Mouse (Mus musculus): ENCODE measurements around the gene Prkce.
A peak's percentile ranks its signal among the peaks of the same experiment; 100 is the strongest.

Gene Prkce

GRCm38 (mm10) chr17:86303401-86304243, 136.0 kb downstream of the Prkce start:
- no peak for DNase-seq

- peak; percentile 43 for DNase-seq
These were observed 137.5 kb downstream of the Prkce start for GRCm38 (mm10) chr17:86304923-86305630.

DNA sequence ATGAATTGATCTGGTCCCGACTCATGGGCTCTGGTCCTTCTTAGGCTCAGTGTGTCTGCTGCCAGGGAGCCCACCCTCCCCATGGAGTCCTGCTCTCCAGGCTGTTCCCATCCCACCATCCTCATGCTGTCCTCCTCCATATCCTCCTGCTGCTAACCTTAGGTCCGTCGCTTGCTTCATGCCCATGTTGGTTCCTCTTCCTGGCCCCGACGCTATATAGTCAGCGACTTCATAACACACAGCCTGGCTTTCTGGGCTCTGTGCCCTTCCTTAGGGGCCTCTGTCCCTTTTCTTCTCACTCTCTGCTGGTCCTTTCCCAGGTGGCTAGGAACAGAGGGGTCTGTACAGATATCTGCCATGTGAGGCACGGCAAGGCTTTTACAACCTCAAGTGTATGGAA, 138.6 kb downstream of the Prkce start:
- no peak for DNase-seq

DNA sequence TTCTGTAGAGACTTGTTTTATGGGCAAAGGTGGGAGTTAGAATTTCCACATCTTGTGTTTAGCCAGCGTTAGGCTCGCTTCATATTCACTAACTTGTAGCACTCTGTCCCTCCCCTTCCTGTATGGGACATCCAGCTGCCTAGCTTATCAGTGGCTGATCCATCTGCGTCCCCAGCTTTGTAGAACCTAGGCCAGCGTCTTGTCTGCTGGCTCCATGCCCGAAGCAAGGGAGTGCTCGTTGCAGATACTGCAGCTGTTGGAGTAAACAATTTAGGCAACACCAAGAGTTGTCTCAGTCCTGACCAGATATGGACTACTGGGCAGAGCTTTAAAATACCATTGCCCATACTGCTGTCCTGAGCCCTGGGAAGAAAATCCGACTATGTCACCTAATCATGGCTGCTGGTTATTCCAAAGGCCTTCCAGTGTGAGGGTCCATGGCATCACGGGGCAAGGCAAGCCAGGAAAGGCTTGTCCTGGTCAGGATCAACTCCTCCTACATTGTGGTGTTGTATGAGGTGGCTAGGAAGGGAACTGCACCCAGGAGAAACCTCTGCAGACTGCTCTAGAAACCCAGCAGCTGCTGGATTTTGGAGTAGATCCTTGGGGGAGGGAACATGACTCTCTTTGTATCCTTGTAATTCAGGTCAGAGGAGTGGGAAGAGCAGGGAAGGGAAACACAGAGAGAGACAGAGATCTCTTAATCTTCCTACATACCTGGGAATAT, 146.0 kb downstream of the Prkce start:
- no peak for DNase-seq

GRCm38 (mm10) chr17:86315874-86316273, 148.3 kb downstream of the Prkce start:
- no peak for DNase-seq

- no peak for DNase-seq
These were observed 149.2 kb downstream of the Prkce start for GRCm38 (mm10) chr17:86316771-86317170.

GRCm38 (mm10) chr17:86317197-86317596, 149.6 kb downstream of the Prkce start:
- no peak for DNase-seq

DNA sequence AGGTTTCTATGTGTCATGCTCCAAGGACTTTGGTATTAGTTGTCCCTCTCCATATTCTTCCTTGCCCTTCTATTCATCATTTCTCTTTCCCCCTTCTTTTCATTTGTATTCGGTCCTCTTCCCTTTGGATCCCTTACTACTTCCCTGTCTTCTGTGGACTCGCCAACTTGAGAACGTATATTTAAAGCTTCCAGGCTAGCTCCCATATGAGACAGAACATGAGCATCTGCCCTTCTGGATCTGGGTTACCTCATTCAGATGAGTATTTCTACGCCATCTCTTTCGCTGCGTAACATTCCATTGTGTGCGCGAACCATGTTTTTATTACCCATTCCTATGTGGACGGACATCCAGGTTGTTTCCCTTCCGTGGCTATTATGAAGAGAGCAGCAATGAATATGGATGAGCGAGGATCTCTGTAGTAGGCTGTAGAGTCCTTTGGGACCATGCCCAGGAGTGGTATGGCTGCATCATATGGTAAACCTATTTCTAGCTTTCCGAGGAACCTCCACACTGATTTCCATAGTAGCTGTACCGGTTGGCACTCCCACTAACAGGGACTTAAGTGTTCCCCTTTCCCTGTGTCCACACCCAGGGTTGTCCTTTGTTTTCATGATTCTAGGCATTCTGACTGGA, 152.5 kb downstream of the Prkce start:
- no peak for DNase-seq

DNA sequence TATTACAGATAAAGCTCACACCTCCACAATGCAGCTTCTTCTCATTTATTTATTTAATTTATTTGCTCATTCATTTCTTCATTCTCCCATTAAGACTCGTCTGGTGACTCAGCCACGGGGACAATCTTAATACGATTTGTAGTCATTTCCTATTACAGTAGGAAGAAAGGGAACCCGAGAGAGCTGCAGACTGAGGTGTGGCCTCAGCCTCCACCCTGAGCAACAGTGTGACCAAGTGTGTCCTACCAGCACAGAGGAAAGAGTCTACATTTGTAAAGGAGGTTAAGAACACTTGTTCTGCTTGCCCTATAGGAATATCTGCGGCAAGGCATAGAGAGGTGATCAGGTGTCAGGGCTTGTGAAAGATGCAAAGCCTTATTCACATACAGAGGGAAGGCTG, 155.3 kb downstream of the Prkce start:
- no peak for DNase-seq

- no peak for DNase-seq
These were observed 155.7 kb downstream of the Prkce start for GRCm38 (mm10) chr17:86323310-86323709.

- DNase-seq: peak; percentile 39
These were observed 156.5 kb downstream of the Prkce start for GRCm38 (mm10) chr17:86323909-86324686.

DNA sequence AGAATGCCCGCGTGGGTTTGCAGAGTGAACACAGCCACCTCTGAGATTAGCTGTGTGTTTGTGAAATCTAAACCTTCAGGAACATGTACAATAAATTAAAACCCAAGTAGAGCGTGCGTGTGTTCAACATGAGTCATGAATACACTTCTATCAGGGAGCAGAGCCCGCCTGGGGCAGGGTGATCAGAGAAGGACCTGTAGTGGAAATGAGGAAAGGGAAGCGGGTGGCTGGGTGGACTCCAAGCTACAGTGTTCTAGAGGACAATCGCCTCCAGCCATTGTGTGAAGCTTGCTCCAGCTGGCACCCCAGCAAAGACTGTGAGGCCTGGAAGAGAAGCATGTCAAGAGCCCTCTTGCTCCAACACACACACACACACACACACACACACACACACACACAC, 157.2 kb downstream of the Prkce start:
- no peak for DNase-seq

GRCm38 (mm10) chr17:86325317-86325716, 157.7 kb downstream of the Prkce start:
- DNase-seq: no peak

DNA sequence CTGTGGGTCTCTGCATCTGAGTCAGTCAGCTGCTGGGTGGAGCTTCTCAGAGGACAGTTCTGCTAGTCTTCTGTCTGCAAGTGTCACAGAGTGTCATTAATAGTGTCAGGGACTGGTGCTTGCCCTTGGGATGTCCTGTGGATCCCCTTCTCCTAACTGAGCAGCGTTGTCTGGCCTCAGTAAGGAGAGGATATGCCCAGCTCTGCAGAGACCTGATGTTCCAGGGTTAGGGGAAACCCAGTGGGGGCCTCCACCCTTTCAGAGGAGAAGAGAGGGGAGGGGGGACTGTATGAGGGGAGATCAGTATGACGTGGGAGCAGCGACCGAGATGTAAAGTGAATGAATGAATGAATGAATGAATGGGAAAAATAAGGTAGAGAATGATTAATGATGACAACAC, 160.4 kb downstream of the Prkce start:
- no peak for DNase-seq

DNA sequence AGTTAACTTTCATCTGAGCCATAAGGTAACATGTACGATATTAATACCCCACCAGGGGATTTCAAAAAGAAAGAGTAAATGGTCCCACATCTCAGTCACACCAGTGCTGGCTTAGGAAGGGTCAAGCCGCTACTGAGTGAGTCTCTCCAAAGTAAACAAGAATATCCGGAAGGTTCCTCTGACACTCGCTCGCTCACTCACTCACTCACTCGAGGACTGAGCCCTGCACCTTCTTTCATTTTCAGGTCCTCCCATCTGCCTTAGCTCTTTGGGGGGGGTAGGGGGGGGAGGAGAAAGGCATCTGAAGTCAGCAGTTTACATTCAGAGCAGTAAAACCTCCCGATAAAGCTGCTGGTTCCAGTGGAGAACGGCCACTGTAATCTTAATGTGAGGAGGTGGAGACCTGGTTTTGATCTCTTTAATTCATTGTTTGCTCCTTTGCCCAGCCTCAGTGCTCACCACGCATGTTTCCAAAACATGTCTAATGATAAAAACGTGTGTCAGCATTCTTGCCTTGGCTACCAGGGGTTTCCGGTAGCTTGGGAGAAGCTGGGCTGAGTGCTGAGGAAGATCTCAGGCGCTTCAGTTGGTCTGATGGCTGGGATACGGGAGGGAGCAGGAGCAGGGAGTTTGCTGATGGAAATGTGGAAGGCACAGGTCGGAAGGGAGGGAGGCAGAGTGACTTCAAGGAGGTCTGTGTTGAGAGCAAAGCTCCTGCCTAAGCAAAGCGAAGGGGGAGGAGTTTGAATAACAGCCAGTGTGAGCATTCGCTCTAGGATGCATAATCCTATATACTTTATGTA, 161.9 kb downstream of the Prkce start:
- peak; percentile 39 for DNase-seq

DNA sequence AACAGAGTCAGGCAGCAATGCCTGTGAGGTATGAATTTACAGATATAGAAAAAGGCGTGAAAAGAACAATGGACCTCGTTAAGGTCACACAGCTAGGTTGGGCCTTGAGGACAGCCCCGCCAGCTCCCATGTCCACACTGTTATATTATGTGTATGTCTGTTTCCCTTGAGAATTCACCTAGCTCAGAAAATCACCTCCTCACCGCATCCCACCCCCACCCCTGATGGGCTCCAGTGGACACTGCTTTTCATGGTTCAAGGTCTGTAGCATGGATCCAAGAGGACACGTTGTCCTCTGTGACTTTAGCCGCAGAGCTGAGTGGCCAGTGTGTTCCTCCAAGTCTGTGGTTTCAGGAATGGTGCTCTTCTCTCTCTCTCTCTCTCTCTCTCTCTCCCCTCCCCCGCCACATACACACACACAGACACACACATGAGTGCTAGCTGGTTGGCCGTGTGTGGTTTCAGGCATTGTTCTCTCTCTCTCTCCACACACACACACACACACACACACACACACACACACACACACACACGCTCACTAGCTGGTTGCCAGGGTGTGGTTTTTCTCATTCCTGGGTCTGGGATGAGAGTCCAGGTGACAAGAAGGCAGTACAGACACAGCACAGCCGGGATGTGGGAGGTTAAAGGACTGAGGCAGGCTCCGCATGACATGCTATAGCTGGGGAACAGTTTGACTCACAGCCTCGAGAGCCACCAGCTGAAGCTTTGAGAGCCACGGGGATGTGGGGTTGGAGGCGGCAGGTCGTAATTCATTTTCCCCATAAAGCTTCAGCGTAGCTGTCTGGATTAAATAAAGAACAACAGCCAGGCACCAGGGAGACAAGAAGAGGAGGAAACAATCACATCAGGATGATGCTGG, 162.7 kb downstream of the Prkce start:
- peak; percentile 57 for DNase-seq

- no peak for DNase-seq
These were observed 164.2 kb downstream of the Prkce start for GRCm38 (mm10) chr17:86331835-86332234.

GRCm38 (mm10) chr17:86334990-86335389, 167.4 kb downstream of the Prkce start:
- DNase-seq: no peak

- no peak for DNase-seq
These were observed 169.1 kb downstream of the Prkce start for GRCm38 (mm10) chr17:86336652-86337073.

DNA sequence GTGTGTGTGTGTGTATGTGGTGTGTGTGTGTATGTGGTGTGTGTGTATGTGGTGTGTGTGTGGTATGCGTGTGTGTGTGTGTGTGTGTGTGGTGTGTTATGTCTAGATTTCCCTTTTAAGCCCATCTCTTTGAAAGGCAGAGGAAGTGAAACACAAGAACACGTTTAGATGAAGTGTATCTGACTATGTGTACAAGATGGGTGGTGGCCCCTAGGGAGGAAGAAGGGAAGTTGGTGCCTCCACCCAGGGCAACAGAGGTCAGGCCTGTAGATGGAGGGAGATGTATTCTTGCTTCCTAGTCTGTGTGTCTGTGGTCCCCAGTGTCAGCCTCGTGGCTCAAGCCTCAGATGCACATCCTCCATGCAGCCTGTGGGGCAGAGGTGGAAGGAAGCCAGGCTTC, 169.5 kb downstream of the Prkce start:
- DNase-seq: no peak
